Mouse (Mus musculus) lung, postnatal 25 days (tissue): ENCODE results near the gene Gsn.
A peak's percentile ranks its signal among the peaks of the same experiment; 100 is the strongest.

ENCODE experiments used
- DNase-seq: peaks from one replicate; pipeline ENCODE4 v3.0.0; 2022; ENCODE audit warnings: low spot score

The Gsn gene

DNA sequence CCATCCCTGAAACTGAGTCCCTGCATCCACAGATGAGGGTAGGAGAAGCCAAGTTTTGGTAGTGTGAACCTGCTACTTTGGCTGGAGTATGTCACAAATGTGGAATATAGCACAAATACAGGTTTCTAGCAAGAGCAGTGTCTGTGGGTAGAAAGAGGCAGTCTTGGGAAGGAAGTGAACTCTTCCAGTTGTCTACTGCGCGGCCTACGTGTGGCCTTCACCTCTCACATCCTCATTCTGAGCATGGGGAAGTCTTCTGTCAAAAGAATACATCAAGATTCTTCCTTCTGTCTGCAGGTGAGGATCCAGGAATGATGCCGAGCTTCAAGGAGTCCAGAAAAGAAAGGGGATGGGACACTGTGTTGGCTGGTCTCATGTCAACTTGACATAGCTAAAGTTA, 2.4 kb upstream of the Gsn start:
- DNase-seq = no peak

DNA sequence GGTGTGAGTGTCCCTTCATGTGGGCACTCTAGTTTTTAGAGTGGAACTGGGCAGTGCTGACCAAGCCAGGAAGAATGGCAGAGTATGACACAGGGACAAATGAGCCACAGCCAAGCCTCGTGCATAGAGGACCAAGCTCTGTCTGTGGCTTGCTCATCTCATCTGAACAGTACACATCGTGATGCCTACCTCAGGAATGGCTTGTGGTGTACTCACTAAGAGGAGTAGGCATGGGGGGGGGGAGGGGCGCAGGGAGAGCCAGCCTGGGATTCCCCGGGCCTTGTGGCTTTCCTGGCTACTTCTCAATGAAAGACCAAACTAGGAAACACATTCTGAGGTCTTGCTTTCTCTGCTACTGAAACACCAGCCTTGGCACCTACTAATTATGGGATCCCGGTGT, 1.2 kb upstream of the Gsn start:
- no peak for DNase-seq

- DNase-seq = no peak
These were observed 718 bp upstream of the Gsn start for GRCm38 (mm10) chr2:35255462-35255861.

DNA sequence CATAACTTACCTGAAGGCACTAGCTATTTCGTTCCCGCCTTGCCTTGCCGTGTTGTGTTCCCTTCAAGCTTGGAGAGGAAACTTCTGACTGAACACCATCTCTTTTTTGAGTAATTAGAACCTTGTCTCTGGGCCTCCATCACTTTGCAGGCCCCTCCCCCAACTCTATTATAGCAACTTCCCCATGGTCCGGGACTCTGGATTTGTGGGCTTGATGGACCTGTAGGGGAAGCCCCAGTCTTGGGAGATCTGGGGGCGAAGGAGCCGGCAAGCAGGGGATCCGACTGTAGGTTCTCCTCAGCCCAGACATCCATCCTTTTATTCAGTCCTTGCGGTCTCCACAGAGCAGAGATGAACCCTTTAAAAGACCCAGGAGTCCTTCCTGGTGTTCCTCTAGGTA, 752 bp downstream of the Gsn start:
- DNase-seq = no peak

- DNase-seq = no peak
These were observed 1.7 kb downstream of the Gsn start for GRCm38 (mm10) chr2:35257886-35258285.

GRCm38 (mm10) chr2:35258590-35258989, 2.4 kb downstream of the Gsn start:
- no peak for DNase-seq

DNA sequence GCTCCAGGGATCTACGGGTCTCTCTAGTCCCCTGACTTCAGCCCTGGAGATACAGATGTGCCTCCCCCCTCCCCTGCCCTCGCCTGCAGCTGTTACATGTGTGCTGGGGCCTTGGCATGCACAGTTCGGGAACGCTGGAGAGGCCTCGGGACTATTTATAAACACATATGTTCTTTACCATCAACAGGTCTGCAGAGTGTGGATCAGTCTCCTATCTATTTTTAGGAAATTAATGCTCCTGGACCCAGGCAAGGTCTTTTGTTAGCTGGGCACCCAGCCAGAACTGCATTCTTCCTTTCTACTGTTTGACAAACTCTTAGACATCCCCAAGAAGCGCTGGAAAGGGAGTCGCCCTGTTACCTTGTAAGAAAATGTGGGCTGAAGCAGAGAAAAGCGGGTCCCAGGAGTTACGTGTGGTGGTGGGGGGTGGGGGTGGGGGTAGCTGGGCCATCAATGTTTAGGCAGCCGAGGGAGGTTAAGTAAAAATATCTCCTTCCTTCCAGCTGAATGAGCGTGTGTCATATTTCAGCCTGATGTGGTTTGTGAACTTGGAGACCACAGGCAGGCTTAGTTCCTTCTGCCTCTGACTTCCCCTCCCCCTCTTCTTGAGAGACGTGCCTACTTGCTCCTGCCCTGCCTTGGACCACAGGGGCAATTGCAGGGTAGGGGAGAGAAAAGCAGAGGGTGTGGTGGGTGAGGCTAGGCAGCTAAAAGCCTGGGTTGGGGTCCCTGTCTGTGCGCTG, 3.3 kb downstream of the Gsn start:
- DNase-seq = no peak

DNA sequence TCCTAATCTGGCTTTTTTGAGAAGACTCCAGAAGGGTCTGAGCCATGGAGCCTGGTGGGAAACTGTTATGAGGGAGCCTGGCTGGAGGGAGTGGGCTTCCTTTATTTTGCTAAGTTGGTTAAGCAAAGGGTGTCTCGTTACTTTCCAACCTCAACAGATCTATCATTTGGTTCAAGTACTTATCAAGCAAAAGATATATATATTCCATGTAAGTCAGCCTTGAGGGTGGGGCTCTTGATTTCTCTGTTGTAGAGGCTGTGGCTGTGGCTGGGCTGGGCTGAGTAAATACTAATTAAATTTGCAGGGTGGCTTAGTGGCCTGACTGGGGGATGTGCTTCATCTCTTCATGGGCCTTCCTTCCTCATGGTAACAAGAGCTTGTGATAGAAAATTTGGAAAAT, 4.1 kb downstream of the Gsn start:
- no peak for DNase-seq

DNA sequence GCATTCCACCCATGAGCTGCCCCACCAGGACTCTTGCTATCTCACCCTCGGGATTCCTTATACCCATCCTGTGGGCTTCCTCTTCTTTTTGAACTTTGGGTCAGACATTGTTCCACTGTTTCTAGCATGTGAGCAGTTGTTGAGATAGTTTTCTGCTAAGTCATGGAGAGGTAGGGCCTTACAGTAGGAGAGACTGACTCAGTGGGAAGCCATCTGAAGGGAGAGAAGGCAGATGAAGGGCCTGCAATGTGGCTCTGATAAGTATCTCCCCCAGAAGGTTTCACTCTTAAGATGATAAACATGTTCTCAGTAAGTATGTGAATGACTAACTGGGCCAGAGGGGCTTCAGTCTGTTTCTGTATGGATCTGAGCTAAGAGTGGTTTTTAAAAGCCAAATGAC, 7.9 kb downstream of the Gsn start:
- DNase-seq = no peak

DNA sequence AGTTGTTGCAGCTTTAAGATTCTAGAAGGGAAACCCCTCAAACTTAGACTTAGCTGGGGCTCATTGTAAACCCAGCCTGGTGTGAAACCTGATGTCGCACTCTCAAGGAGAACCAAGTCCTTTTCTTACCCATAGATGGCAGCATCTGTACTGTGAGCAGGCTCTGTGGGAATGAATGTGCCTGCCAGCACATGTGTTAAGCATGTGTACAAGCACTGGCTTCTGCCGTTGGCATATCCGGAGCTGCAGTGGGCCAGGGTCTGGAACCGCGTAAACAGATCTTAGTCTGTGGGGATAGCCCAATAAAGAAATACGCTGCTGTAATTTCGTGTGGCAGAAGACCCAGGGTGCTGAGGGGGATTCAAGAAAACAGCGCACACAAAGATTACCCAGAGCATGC, 9.1 kb downstream of the Gsn start:
- peak; percentile 81 for DNase-seq

- DNase-seq = no peak
These were observed 9.6 kb downstream of the Gsn start for GRCm38 (mm10) chr2:35265775-35266174.

DNA sequence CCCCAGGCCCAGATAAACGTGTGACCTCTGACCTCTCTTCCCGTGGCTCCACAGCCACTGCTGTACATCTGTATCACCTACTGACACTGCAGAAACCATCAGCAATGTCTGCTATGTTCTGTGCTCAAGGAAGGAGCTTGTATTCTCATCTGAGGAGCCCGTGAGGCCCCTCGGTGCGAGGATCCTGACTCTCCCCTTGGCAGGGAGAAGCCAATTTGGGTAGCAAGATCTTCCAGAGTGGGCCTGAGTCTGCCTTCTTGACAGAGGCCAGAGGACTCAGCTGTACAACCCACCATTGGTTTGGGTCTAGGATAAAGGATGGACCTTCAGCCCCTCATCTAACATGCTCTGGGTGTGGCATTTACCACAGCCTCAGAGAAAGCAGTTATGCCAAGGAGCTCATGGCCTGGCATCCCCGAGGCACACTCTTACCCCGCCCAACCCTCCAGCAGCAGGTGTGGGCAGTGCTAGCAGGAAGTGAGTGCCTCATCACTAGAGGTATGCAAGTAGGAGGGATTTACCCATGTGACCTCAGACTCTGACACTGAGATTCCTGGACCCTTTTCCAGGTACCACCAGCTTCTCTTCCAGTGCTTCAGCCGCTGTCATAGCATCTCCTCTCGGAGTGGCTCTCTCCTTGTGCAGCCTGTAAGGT, 10.2 kb downstream of the Gsn start:
- peak; percentile 75 for DNase-seq

GRCm38 (mm10) chr2:35267156-35267875, 11.1 kb downstream of the Gsn start:
- peak; percentile 89 for DNase-seq

GRCm38 (mm10) chr2:35267876-35268566, 11.8 kb downstream of the Gsn start:
- peak; percentile 73 for DNase-seq

GRCm38 (mm10) chr2:35269136-35269535, 13.0 kb downstream of the Gsn start:
- no peak for DNase-seq

- no peak for DNase-seq
These were observed 13.6 kb downstream of the Gsn start for GRCm38 (mm10) chr2:35269716-35270260.

GRCm38 (mm10) chr2:35270531-35270984, 14.4 kb downstream of the Gsn start:
- peak; percentile 74 for DNase-seq

- peak; percentile 66 for DNase-seq
These were observed 15.6 kb downstream of the Gsn start for GRCm38 (mm10) chr2:35271817-35272216.

GRCm38 (mm10) chr2:35272881-35273280, 16.7 kb downstream of the Gsn start:
- no peak for DNase-seq

DNA sequence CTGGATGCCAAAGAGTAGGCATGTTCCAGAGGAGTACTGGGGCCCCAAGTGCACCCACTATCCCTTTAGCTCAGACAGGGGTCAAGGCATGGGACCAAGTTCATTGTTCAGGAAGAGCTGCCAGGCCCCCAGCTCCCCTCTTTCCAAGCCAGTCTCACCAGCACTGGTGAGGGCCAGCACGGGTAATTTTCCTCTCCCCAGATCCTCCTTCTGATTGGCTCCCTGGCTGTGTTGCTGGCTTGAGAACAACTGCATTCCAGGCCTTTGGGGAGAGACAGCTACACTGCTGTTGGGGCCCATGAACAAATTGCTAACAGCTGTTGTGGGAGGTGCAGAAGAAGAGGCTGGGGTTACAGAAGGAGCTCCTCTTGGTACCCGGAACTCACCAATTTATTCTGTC, 17.4 kb downstream of the Gsn start:
- DNase-seq = peak; percentile 72

DNA sequence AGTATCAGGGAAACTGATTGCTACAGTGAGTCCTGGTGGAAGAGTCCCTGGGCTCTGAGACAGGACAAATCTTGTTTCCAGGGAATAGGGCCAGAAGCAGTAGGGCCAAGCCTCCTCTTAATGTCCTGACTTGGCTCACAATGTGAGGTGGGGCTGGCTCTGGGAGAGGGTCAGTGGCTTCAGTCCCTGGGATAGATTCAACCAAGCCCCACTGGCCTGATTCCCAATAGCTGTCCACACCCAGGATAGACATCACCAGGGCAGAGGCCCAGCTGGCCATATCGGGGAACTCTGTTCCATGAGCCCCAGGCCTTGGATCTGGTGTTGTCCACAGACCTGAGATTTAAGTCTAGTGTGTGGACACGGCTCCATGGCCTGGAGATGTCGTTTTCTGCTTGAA, 21.5 kb downstream of the Gsn start:
- peak; percentile 80 for DNase-seq
